Mouse (Mus musculus) G1E-ER4 (cell line): ENCODE results near the gene Capn7. TPM values are rescaled to one million over a fixed set of nuclear protein-coding genes. Genes with fewer than 3 reads are reported as not detected.

Experiments used
- GATA1 ChIP-seq: IDR thresholded peaks from one replicate; pipeline ENCODE4 v1.8.0; 2012; ENCODE audit warnings: low read length, inconsistent platforms
- polyA plus RNA-seq: library from polyadenylated mRNA; stranded (reverse); fragments of >175 nt; gene quantifications from 2 replicates; pipeline ENCODE4 v1.2.3, GENCODE M21; 2012

The Capn7 gene
- polyA plus RNA-seq, 1 experiment, result 11.4 TPM

- TF ChIP-seq GATA1, result no peak
Measured at GRCm38 (mm10) chr14:31399271-31399670, 62.8 kb downstream of the Capn7 start.

- TF ChIP-seq GATA1, result no peak
Measured at GRCm38 (mm10) chr14:31400246-31400645, 63.8 kb downstream of the Capn7 start.

- no peak for TF ChIP-seq GATA1
Measured at GRCm38 (mm10) chr14:31400896-31401295, 64.5 kb downstream of the Capn7 start.

GRCm38 (mm10) chr14:31401918-31402427 lies 65.5 kb downstream of the Capn7 start:
- TF ChIP-seq GATA1, result no peak

- no peak for TF ChIP-seq GATA1
Measured at GRCm38 (mm10) chr14:31402693-31403092, 66.3 kb downstream of the Capn7 start.

GRCm38 (mm10) chr14:31403556-31403955 lies 67.1 kb downstream of the Capn7 start:
- TF ChIP-seq GATA1, result no peak

- no peak for TF ChIP-seq GATA1
Measured at GRCm38 (mm10) chr14:31403995-31404394, 67.6 kb downstream of the Capn7 start.

- TF ChIP-seq GATA1, result no peak
Measured at GRCm38 (mm10) chr14:31404663-31405062, 68.2 kb downstream of the Capn7 start.

GRCm38 (mm10) chr14:31405652-31406051 lies 69.2 kb downstream of the Capn7 start:
- TF ChIP-seq GATA1, result no peak

GRCm38 (mm10) chr14:31406154-31406810 lies 69.8 kb downstream of the Capn7 start:
- no peak for TF ChIP-seq GATA1

GRCm38 (mm10) chr14:31407208-31407607 lies 70.8 kb downstream of the Capn7 start:
- no peak for TF ChIP-seq GATA1

- no peak for TF ChIP-seq GATA1
Measured at GRCm38 (mm10) chr14:31407911-31408604, 71.6 kb downstream of the Capn7 start.

GRCm38 (mm10) chr14:31408666-31409065 lies 72.2 kb downstream of the Capn7 start:
- no peak for TF ChIP-seq GATA1

- TF ChIP-seq GATA1, result no peak
Measured at GRCm38 (mm10) chr14:31410123-31410724, 73.8 kb downstream of the Capn7 start.

GRCm38 (mm10) chr14:31410737-31411136 lies 74.3 kb downstream of the Capn7 start:
- no peak for TF ChIP-seq GATA1

GRCm38 (mm10) chr14:31412651-31413056 lies 76.2 kb downstream of the Capn7 start:
- TF ChIP-seq GATA1, result no peak
